Mouse (Mus musculus): ENCODE results near the gene Pou2f1. TPM values are rescaled to one million over a fixed set of nuclear protein-coding genes. Genes with fewer than 3 reads are reported as not detected.

Gene Pou2f1
- polyA plus RNA-seq, 1 experiment from 2014 or later = 4.9 TPM

DNA sequence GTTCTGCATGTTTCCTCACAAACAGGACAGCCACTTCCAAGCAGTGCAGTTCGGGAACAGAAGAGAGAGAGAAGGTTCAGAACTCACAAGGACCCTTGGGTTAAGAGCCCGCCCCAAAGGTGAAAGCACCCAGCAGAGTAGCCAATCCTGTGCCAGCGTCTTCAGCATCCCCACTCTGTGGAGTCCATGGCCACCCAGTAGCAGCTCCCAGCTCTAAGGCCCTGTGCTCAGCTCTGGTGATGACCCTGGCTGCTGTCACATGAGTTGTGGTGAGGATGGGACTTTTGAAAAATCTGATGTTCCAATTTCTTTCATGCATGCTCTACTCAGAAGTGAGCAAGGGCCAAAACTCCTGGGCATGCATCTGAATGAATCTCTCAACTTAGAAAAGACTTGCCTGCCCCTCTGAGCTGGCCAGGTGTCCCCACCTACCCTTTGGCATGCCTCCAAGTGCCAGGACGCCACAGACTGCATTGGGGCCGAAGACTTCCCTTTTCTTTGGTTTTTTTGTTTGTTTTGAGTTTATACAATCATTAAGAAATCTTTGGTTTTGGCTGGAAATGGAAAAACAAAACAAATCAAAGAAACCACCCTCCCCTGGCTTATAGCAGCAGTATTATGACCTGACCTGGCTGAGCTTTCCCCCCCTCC lies 135.7 kb downstream of the Pou2f1 start:
- TF ChIP-seq CTCF (IDR thresholded peaks at IDR 0.05; ENCODE audit: low read depth) = no peak
- TF ChIP-seq EP300 (optimal IDR thresholded peaks at IDR 0.05) = no peak
- no peaks in the 10 kb centered on the region for H3K36me3 ChIP-seq (ENCODE audit: control insufficient read depth, insufficient read depth, low read length)
- no peaks in the 10 kb centered on the region for H3K4me1 ChIP-seq (replicated peaks; ENCODE audit: control insufficient read depth, insufficient read depth)
- H3K9ac ChIP-seq (ENCODE audit: low read length) = no peak overlapping the region
- H3K9me3 ChIP-seq (ENCODE audit: control insufficient read depth, low read length) = no peaks in the 10 kb centered on the region
- H3K27ac ChIP-seq (replicated peaks) = no peak overlapping the region
- ATAC-seq (ENCODE audit: low FRiP score, low TSS enrichment) (no peak), DNase-seq (ENCODE audit: low spot score) (no peak)
- no peaks in the 10 kb centered on the region for H3K27me3 ChIP-seq (ENCODE audit: control insufficient read depth, insufficient read depth, low read length)
- WGBS = 54% methylated on average over 5 of the region's 5 CpGs
- no peak overlapping the region for H3K4me3 ChIP-seq (ENCODE audit: low read depth, low read length)
- no peak overlapping the region for H3K4me2 ChIP-seq (replicated peaks; ENCODE audit: low read depth)

DNA sequence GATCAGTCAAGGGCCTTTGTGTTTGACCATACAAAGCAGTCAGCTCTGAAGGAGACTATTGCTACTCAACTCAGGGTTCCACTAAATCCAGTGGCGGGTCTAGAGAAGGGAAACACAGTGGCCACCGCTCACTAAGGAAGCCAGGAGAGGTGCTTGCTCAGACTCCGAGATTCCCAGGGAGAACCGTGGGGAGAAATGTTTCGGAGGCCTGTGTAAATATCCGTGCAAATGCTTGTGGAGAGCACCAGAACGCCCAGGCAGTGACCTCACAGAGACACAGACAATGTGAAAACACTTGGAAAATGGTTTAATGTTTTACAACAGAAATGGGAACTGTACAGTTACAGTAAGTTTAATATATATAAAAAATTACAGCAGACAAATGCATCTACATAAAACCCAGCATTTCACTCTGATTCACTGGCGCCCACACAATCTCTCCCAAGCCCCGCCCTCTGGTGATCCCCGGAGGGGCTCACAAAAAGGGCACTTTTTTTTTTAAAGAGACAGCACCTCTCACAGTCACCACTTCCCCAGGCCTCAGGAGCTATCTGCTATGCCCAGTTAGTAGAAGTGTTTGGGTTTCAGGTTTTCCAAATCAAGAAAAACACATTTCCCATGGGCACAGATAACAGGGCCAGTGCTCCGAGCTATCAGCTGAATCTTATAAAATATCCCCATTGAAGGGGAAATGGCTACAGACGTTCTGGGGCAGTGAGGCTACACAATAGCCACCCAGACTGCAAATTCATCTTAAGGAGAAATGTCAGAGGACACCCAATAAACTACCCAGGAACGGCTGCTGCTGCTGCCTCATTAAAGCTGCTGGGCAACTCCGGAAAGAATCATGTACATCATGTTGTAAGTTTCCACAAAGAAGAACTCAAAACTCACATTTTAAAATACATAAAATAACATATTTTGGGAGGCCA lies 137.3 kb downstream of the Pou2f1 start:
- Histone ChIP-seq H3K9ac (ENCODE audit: low read length) (no peak overlapping the region), H3K27me3 (ENCODE audit: control insufficient read depth, insufficient read depth, low read length) (no peaks in the 10 kb centered on the region), H3K4me3 (ENCODE audit: low read depth, low read length) (no peak overlapping the region), H3K27ac (replicated peaks) (no peak overlapping the region), H3K36me3 (ENCODE audit: control insufficient read depth, insufficient read depth, low read length) (no peaks in the 10 kb centered on the region), H3K4me1 (replicated peaks; ENCODE audit: control insufficient read depth, insufficient read depth) (no peaks in the 10 kb centered on the region), H3K4me2 (replicated peaks; ENCODE audit: low read depth) (no peak overlapping the region), H3K9me3 (ENCODE audit: control insufficient read depth, low read length) (no peaks in the 10 kb centered on the region)
- DNase-seq (ENCODE audit: low spot score) = no peak
- no peak for ATAC-seq (ENCODE audit: low FRiP score, low TSS enrichment)
- WGBS = 32% methylated on average over 14 of the region's 14 CpGs
- TF ChIP-seq EP300 (optimal IDR thresholded peaks at IDR 0.05) (no peak), CTCF (IDR thresholded peaks at IDR 0.05; ENCODE audit: low read depth) (no peak)

DNA sequence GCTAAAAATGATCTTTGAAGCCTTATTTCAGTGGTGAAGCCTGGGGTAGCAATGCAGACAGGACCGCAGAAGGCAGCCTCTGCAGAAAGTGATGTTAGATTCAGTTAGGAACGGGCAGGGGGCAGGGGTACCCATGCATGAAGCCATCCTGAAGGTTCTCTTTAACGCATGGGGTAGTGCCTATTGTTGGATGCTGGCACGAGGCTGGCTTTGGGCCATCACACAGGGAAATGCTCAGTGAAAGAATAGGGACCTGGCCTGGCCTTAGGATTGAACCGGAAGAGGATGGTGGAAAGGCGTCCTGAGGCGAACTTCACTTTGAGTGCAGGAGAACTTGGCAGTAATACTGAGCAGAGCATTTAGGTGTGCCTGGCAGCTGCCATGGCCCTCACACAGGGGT lies 140.4 kb downstream of the Pou2f1 start:
- TF ChIP-seq EP300 (optimal IDR thresholded peaks at IDR 0.05) (no peak), CTCF (IDR thresholded peaks at IDR 0.05; ENCODE audit: low read depth) (no peak)
- Histone ChIP-seq H3K27ac (replicated peaks) (no peak overlapping the region), H3K4me1 (replicated peaks; ENCODE audit: control insufficient read depth, insufficient read depth) (no peaks in the 10 kb centered on the region), H3K9ac (ENCODE audit: low read length) (no peak overlapping the region), H3K36me3 (ENCODE audit: control insufficient read depth, insufficient read depth, low read length) (no peaks in the 10 kb centered on the region), H3K4me2 (replicated peaks; ENCODE audit: low read depth) (no peak overlapping the region), H3K27me3 (ENCODE audit: control insufficient read depth, insufficient read depth, low read length) (no peaks in the 10 kb centered on the region), H3K4me3 (ENCODE audit: low read depth, low read length) (no peak overlapping the region), H3K9me3 (ENCODE audit: control insufficient read depth, low read length) (no peaks in the 10 kb centered on the region)
- ATAC-seq (ENCODE audit: low FRiP score, low TSS enrichment) (no peak), DNase-seq (ENCODE audit: low spot score) (no peak)
- whole genome bisulfite sequencing = 80% methylated on average over 7 of the region's 7 CpGs

GRCm38 (mm10) chr1:165861235-165861609 lies 141.3 kb downstream of the Pou2f1 start:
- ATAC-seq (ENCODE audit: low FRiP score, low TSS enrichment) = 0 out of 2 replicates have a peak, but pooled peaks have one; percentile 14
- TF ChIP-seq EP300 (optimal IDR thresholded peaks at IDR 0.05) (no peak), CTCF (IDR thresholded peaks at IDR 0.05; ENCODE audit: low read depth) (no peak)
- WGBS = 59% methylated on average over 3 of the region's 3 CpGs

GRCm38 (mm10) chr1:165860373-165861234 lies 141.9 kb downstream of the Pou2f1 start:
- Histone ChIP-seq H3K36me3 (ENCODE audit: control insufficient read depth, insufficient read depth, low read length) (no peaks in the 10 kb centered on the region), H3K9ac (ENCODE audit: low read length) (no peak overlapping the region), H3K27me3 (ENCODE audit: control insufficient read depth, insufficient read depth, low read length) (no peaks in the 10 kb centered on the region), H3K4me3 (ENCODE audit: low read depth, low read length) (no peak overlapping the region), H3K27ac (replicated peaks) (no peak overlapping the region), H3K9me3 (ENCODE audit: control insufficient read depth, low read length) (no peaks in the 10 kb centered on the region), H3K4me1 (replicated peaks; ENCODE audit: control insufficient read depth, insufficient read depth) (no peaks in the 10 kb centered on the region), H3K4me2 (replicated peaks; ENCODE audit: low read depth) (no peak overlapping the region)
- DNase-seq (ENCODE audit: low spot score) (no peak), ATAC-seq (ENCODE audit: low FRiP score, low TSS enrichment) (0 out of 2 replicates have a peak, but pooled peaks have one; percentile 47)
- 64% methylated on average over 9 of the region's 9 CpGs for WGBS
- TF ChIP-seq CTCF (IDR thresholded peaks at IDR 0.05; ENCODE audit: low read depth) (no peak), EP300 (optimal IDR thresholded peaks at IDR 0.05) (no peak)

More at GRCm38 (mm10) chr1:165861235-165861609, 141.3 kb downstream of the Pou2f1 start:
- H3K9ac ChIP-seq (ENCODE audit: low read length) = no peak overlapping the region
- DNase-seq (ENCODE audit: low spot score) = no peak
- no peaks in the 10 kb centered on the region for H3K4me1 ChIP-seq (replicated peaks; ENCODE audit: control insufficient read depth, insufficient read depth)
- no peaks in the 10 kb centered on the region for H3K9me3 ChIP-seq (ENCODE audit: control insufficient read depth, low read length)
- H3K27ac ChIP-seq (replicated peaks) = no peak overlapping the region
- H3K4me2 ChIP-seq (replicated peaks; ENCODE audit: low read depth) = no peak overlapping the region
- H3K36me3 ChIP-seq (ENCODE audit: control insufficient read depth, insufficient read depth, low read length) = no peaks in the 10 kb centered on the region
- H3K4me3 ChIP-seq (ENCODE audit: low read depth, low read length) = no peak overlapping the region
- no peaks in the 10 kb centered on the region for H3K27me3 ChIP-seq (ENCODE audit: control insufficient read depth, insufficient read depth, low read length)
